Mouse (Mus musculus) adrenal gland, postnatal 14 days (tissue): Measurements from ENCODE around the gene Zfhx2. TPM values are rescaled to one million over a fixed set of nuclear protein-coding genes. Genes with fewer than 3 reads are reported as not detected.

ENCODE experiments used
- DNase-seq: peaks from one replicate; pipeline ENCODE4 v3.0.0; 2021; ENCODE audit warnings: mixed read lengths
- total RNA-seq: library from RNA; stranded (reverse); gene quantifications from 2 replicates; pipeline ENCODE4 v1.2.3, GENCODE M21; 2021

Gene Zfhx2
- total RNA-seq, 1 experiment from 2014 or later, result 7.3 TPM

- DNase-seq, result peak; percentile 91
These were observed 14.0 kb upstream of the Zfhx2 start, which contains the start of gene Ap1g2 for GRCm38 (mm10) chr14:55105836-55106809. TSS of gene Ap1g2 (minus strand) at chr14:55106593.

GRCm38 (mm10) chr14:55105386-55105785, 13.3 kb upstream of the Zfhx2 start:
- no peak for DNase-seq

GRCm38 (mm10) chr14:55104365-55104764, 12.2 kb upstream of the Zfhx2 start:
- no peak for DNase-seq

- no peak for DNase-seq
These were observed 10.2 kb upstream of the Zfhx2 start for GRCm38 (mm10) chr14:55102253-55102785.

- peak; percentile 68 for DNase-seq
These were observed 9.5 kb upstream of the Zfhx2 start for GRCm38 (mm10) chr14:55101592-55101991.

GRCm38 (mm10) chr14:55098067-55098466, 5.9 kb upstream of the Zfhx2 start:
- DNase-seq, result peak; percentile 62

GRCm38 (mm10) chr14:55097646-55098045, 5.5 kb upstream of the Zfhx2 start:
- DNase-seq, result no peak

GRCm38 (mm10) chr14:55096573-55097087, 4.5 kb upstream of the Zfhx2 start:
- DNase-seq, result no peak

GRCm38 (mm10) chr14:55095671-55096070, 3.5 kb upstream of the Zfhx2 start:
- DNase-seq, result no peak

GRCm38 (mm10) chr14:55095263-55095662, 3.1 kb upstream of the Zfhx2 start:
- DNase-seq, result no peak

GRCm38 (mm10) chr14:55094704-55095231, 2.6 kb upstream of the Zfhx2 start, which contains the start of gene Thtpa:
TSS of gene Thtpa (plus strand) at chr14:55094784.
- peak; percentile 90 for DNase-seq

- no peak for DNase-seq
These were observed 1.8 kb upstream of the Zfhx2 start for GRCm38 (mm10) chr14:55093927-55094326.

GRCm38 (mm10) chr14:55091209-55091865, 787 bp downstream of the Zfhx2 start:
- DNase-seq, result peak; percentile 63

GRCm38 (mm10) chr14:55089199-55089947, 2.8 kb downstream of the Zfhx2 start:
- DNase-seq, result peak; percentile 37

- no peak for DNase-seq
These were observed 6.1 kb downstream of the Zfhx2 start for GRCm38 (mm10) chr14:55086009-55086514.

GRCm38 (mm10) chr14:55085324-55086008, 6.7 kb downstream of the Zfhx2 start:
- DNase-seq, result peak; percentile 57

- no peak for DNase-seq
These were observed 8.6 kb downstream of the Zfhx2 start for GRCm38 (mm10) chr14:55083481-55083880.

- no peak for DNase-seq
These were observed 11.0 kb downstream of the Zfhx2 start for GRCm38 (mm10) chr14:55081105-55081504.

GRCm38 (mm10) chr14:55079214-55079970, 12.7 kb downstream of the Zfhx2 start:
- peak; percentile 85 for DNase-seq
